Mouse (Mus musculus) heart, embryonic 16.5 days (tissue): Measurements from ENCODE around the gene Arnt. TPM values are rescaled to one million over a fixed set of nuclear protein-coding genes. Genes with fewer than 3 reads are reported as not detected.
A peak's percentile ranks its signal among the peaks of the same experiment; 100 is the strongest.

ENCODE experiments used
- ATAC-seq: fragments of 200-750 bp; cut with Nextera tagmentation; replicated peaks from 2 replicates; pipeline ENCODE4 v1.8.0; 2017; ENCODE audit warnings: moderate number of reproducible peaks; ENCODE audit not compliant: insufficient read depth, low FRiP score; ENCODE audit errors: extremely low read depth
- H3K27ac ChIP-seq: fragments of 300-500 bp; sonication (generic); 2 replicates; pipeline ENCODE4 v1.5.1; 2014; ENCODE audit warnings: mild to moderate bottlenecking, low read length, control low read depth, moderate library complexity
- H3K27me3 ChIP-seq: fragments of 300-500 bp; sonication (generic); 2 replicates; pipeline ENCODE4 v1.6.1; 2014; ENCODE audit warnings: low read length, mixed read lengths; ENCODE audit not compliant: control insufficient read depth, insufficient read depth
- H3K36me3 ChIP-seq: fragments of 300-500 bp; sonication (generic); 2 replicates; pipeline ENCODE4 v1.6.1; 2014; ENCODE audit not compliant: control insufficient read depth, insufficient read depth
- H3K4me1 ChIP-seq: fragments of 300-500 bp; sonication (generic); 2 replicates; pipeline ENCODE4 v1.6.1; 2014; ENCODE audit warnings: low read length, mixed read lengths; ENCODE audit not compliant: control insufficient read depth, insufficient read depth
- H3K4me2 ChIP-seq: fragments of 300-500 bp; sonication (generic); 2 replicates; pipeline ENCODE4 v1.6.1; 2014; ENCODE audit warnings: low read depth, mild to moderate bottlenecking, control low read depth, low read length
- H3K4me3 ChIP-seq: fragments of 300-500 bp; sonication (generic); 2 replicates; pipeline ENCODE4 v1.5.1; 2014; ENCODE audit warnings: mild to moderate bottlenecking, control low read depth, low read length
- H3K9ac ChIP-seq: fragments of 300-500 bp; sonication (generic); 2 replicates; pipeline ENCODE4 v1.6.1; 2014; ENCODE audit warnings: low read length, control low read depth
- H3K9me3 ChIP-seq: fragments of 300-500 bp; sonication (generic); replicated peaks from 2 replicates; pipeline ENCODE4 v1.6.1; 2016; ENCODE audit warnings: low read length; ENCODE audit not compliant: control insufficient read depth
- WGBS: fragments of 180-500 bp; shearing (Covaris S2); extraction: QIAGEN DNeasy Blood & Tissue Kit; methylation state at CpG from one replicate; pipeline ENCODE4 v1.1.7; 2014; 5-methylcytosine and 5-hydroxymethylcytosine counted together
- polyA plus RNA-seq: library from polyadenylated mRNA; unstranded; fragments of >200 nt; fragmentation: Nextera tagmentation; extraction: Ambion mirVana; gene quantifications from 2 replicates; pipeline ENCODE4 v1.2.1, GENCODE M21; 2015

The Arnt gene
- polyA plus RNA-seq, 1 experiment from 2014 or later = 30.6 TPM

GRCm38 (mm10) chr3:95488679-95489078 lies 54.5 kb downstream of the Arnt start:
- H3K4me1 ChIP-seq = no peaks in the 10 kb centered on the region
- WGBS = 56% methylated on average over 3 of the region's 3 CpGs
- H3K36me3 ChIP-seq = peaks cover 40% of the 10 kb centered on the region

GRCm38 (mm10) chr3:95490238-95490637 lies 56.0 kb downstream of the Arnt start:
- Histone ChIP-seq H3K27me3 (no peaks in the 10 kb centered on the region), H3K4me1 (no peaks in the 10 kb centered on the region), H3K36me3 (peaks cover 51% of the 10 kb centered on the region), H3K9me3 (no peaks in the 10 kb centered on the region), H3K4me3 (no peak overlapping the region), H3K27ac (no peak overlapping the region), H3K9ac (no peak overlapping the region), H3K4me2 (no peak overlapping the region)
- 94% methylated on average over 2 of the region's 2 CpGs for WGBS
- ATAC-seq = no peak

More at GRCm38 (mm10) chr3:95488679-95489078, 54.5 kb downstream of the Arnt start:
- H3K27me3 ChIP-seq = no peaks in the 10 kb centered on the region
- no peak overlapping the region for H3K27ac ChIP-seq
- no peaks in the 10 kb centered on the region for H3K9me3 ChIP-seq
- no peak for ATAC-seq
- no peak overlapping the region for H3K4me2 ChIP-seq
- no peak overlapping the region for H3K9ac ChIP-seq
- no peak overlapping the region for H3K4me3 ChIP-seq

DNA sequence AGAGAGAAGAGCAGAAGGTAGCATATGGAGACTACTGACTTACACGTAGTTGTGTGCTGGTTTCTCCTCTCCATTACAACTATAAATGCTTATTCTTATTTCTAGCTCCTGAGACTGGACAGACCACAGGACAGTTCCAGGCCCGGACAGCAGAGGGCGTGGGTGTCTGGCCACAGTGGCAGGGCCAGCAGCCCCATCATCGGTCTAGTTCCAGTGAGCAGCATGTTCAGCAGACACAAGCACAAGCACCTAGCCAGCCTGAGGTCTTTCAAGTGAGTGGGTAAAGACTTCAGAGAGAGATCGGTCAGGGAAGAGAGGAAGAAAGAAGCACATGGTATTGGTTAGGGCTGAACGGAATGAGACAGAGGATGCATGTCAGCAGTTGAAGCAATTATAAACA lies 60.2 kb downstream of the Arnt start:
- H3K4me2 ChIP-seq = no peak overlapping the region
- 62% methylated on average over 6 of the region's 6 CpGs for WGBS
- no peak for ATAC-seq
- H3K4me3 ChIP-seq = no peak overlapping the region
- peaks cover 42% of the 10 kb centered on the region for H3K36me3 ChIP-seq
- H3K9me3 ChIP-seq = no peaks in the 10 kb centered on the region
- H3K27me3 ChIP-seq = no peaks in the 10 kb centered on the region
- H3K27ac ChIP-seq = no peak overlapping the region
- H3K9ac ChIP-seq = no peak overlapping the region
- H3K4me1 ChIP-seq = peaks cover 6% of the 10 kb centered on the region

DNA sequence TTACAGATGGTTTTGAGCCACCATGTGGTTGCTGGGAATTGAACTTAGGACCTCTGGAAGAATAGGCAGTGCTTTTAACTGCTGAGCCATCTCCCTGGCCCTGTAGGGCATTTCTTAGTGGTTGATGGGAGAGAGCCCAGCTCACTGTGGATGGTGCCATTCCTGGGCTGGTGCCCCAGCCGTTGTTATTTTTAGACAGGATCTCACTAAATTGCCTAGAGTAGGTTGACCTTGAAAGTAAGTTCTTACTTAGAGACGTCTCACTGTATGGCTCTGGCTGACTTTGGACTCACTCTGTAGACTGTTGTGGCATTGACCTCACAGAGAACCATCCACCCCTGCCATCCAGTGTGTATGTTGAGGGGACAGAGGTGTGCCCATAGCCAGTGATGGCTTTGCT lies 64.0 kb downstream of the Arnt start:
- Histone ChIP-seq H3K27ac (peak overlapping the region; percentile 75), H3K9ac (no peak overlapping the region), H3K27me3 (no peaks in the 10 kb centered on the region), H3K4me1 (peaks cover 6% of the 10 kb centered on the region), H3K9me3 (no peaks in the 10 kb centered on the region), H3K36me3 (peaks cover 26% of the 10 kb centered on the region), H3K4me3 (no peak overlapping the region), H3K4me2 (no peak overlapping the region)
- 43% methylated on average over 2 of the region's 2 CpGs for WGBS
- ATAC-seq = peak; percentile 74; the same call in 1 of the 2 replicates

DNA sequence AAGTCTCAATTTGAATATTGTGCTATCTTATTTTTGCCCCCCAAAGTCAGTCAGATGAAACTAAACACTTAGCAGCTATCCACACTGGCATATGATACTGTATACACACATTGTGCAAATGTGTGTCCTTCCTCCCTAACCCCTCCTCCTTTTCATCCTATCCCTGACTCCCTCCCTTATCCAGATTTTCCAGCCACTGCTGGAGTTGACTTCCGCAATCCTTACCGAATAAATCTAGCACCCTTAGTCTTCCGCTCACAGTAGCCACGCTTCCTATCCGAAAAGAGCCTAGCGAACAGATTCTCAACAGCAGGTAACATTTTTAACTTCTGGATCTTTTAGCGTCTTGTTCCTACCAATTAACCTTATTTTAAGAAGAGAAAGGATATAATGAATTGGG lies 64.8 kb downstream of the Arnt start, which contains the start of gene Ctsk:
TSS of gene Ctsk (plus strand) at position 233 of the 400 bp plus-strand sequence.
- Histone ChIP-seq H3K4me2 (peak within 1 kb of the TSS; percentile 41), H3K9me3 (no peaks in the 10 kb centered on the region), H3K36me3 (peaks cover 21% of the 10 kb centered on the region), H3K9ac (no peak within 1 kb of the TSS), H3K4me1 (peaks cover 6% of the 10 kb centered on the region), H3K4me3 (peak within 1 kb of the TSS; percentile 38), H3K27ac (peak within 1 kb of the TSS; percentile 75), H3K27me3 (no peaks in the 10 kb centered on the region)
- 58% methylated on average over 7 of the region's 7 CpGs for WGBS
- ATAC-seq = peak; percentile 68

DNA sequence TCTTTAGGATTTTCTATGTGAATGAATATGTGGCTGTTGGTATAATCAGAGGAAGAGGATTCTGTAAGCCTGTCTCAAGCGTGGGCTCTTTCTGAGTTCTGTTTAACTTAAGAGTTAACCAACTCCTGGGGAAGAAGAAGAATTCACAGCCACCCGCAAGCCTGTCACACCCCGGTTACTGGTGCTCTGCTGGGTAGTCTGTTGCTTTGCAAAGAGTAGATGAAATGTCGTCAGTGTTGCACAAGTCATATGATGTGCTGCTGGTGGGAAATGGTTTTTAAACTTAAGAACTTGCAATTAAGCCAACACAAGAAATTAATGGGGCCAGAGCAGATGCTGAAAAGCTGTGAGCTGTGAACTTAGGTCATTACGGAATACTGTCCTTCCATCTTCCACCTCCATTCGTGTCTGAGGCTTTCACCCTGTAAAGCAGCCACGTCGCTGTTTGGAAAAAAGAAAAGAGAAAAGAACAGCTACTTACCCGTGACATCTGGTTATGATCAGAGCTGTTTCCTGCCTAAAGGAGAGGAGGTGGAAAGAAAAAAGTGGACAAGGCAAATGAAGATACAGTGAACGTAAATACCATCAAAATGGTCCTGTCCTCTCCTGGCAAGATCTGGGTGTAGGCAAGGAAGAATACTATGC lies 65.4 kb downstream of the Arnt start:
- 48% methylated on average over 10 of the region's 10 CpGs for WGBS
- H3K27ac ChIP-seq = peak overlapping the region; percentile 65; the same call in 1 of the 2 replicates
- H3K4me2 ChIP-seq = peak overlapping the region; percentile 41
- ATAC-seq = no peak
- peak overlapping the region; percentile 38 for H3K4me3 ChIP-seq
- peaks cover 16% of the 10 kb centered on the region for H3K36me3 ChIP-seq
- H3K4me1 ChIP-seq = peaks cover 6% of the 10 kb centered on the region
- H3K9me3 ChIP-seq = no peaks in the 10 kb centered on the region
- H3K27me3 ChIP-seq = no peaks in the 10 kb centered on the region
- no peak overlapping the region for H3K9ac ChIP-seq

DNA sequence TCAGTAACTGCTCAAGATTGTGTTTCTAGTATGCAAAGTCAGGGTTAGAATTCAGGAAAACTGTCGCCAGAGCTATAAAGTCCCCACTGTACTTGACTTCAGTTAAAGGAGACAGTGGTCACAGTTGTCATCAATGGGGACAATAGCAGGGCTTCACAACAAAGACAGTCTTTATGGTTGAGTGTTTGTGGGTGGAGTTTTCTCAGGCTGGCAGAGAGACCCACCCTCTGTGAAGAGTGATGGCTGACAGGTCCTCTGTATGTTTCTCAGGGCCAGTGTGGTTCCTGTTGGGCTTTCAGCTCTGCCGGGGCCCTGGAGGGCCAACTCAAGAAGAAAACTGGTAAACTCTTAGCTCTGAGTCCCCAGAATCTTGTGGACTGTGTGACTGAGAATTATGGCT lies 68.1 kb downstream of the Arnt start:
- ATAC-seq = no peak
- H3K4me3 ChIP-seq = no peak overlapping the region
- no peaks in the 10 kb centered on the region for H3K27me3 ChIP-seq
- H3K27ac ChIP-seq = no peak overlapping the region
- H3K9me3 ChIP-seq = no peaks in the 10 kb centered on the region
- no peak overlapping the region for H3K4me2 ChIP-seq
- 0 out of 2 replicates have a peak, but pooled peaks cover 4% of the 10 kb centered on the region for H3K36me3 ChIP-seq
- WGBS = 58% methylated on average over 2 of the region's 2 CpGs
- peaks cover 6% of the 10 kb centered on the region for H3K4me1 ChIP-seq
- no peak overlapping the region for H3K9ac ChIP-seq

GRCm38 (mm10) chr3:95509348-95509747 lies 75.2 kb downstream of the Arnt start:
- H3K27me3 ChIP-seq = no peaks in the 10 kb centered on the region
- H3K36me3 ChIP-seq = 0 out of 2 replicates have a peak, but pooled peaks cover 4% of the 10 kb centered on the region
- no peak overlapping the region for H3K9ac ChIP-seq
- no peak; the same call in 1 of the 2 replicates for ATAC-seq
- H3K4me1 ChIP-seq = no peaks in the 10 kb centered on the region
- H3K27ac ChIP-seq = no peak overlapping the region
- no peaks in the 10 kb centered on the region for H3K9me3 ChIP-seq
- WGBS = 66% methylated on average over 6 of the region's 6 CpGs
- no peak overlapping the region for H3K4me3 ChIP-seq
- H3K4me2 ChIP-seq = no peak overlapping the region

- Histone ChIP-seq H3K4me3 (no peak overlapping the region), H3K4me2 (no peak overlapping the region), H3K9ac (no peak overlapping the region), H3K9me3 (no peaks in the 10 kb centered on the region), H3K4me1 (no peaks in the 10 kb centered on the region), H3K27me3 (no peaks in the 10 kb centered on the region), H3K27ac (no peak overlapping the region), H3K36me3 (no peaks in the 10 kb centered on the region)
- 70% methylated on average over 9 of the region's 9 CpGs for WGBS
- ATAC-seq = no peak; the same call in 1 of the 2 replicates
Measured at GRCm38 (mm10) chr3:95511611-95512180, 77.5 kb downstream of the Arnt start.
